Mouse (Mus musculus) cerebellum, adult 11 months (tissue): ENCODE results near the gene Fbxo41.

Source experiments
- DNase-seq: peaks from one replicate; pipeline ENCODE4 v3.0.0; 2022

Fbxo41 gene

GRCm38 (mm10) chr6:85502911-85503250 is at the start of gene Fbxo41:
Gene Fbxo41 (minus strand): TSS chr6:85502994.
- DNase-seq = peak; percentile 72

- DNase-seq = no peak
Observed at GRCm38 (mm10) chr6:85547642-85548041, 44.8 kb upstream of the Fbxo41 start.

GRCm38 (mm10) chr6:85544251-85544881 is 41.6 kb upstream of the Fbxo41 start:
- DNase-seq = peak; percentile 84

GRCm38 (mm10) chr6:85543351-85544175 is 40.8 kb upstream of the Fbxo41 start:
- DNase-seq = peak; percentile 44

GRCm38 (mm10) chr6:85522825-85523224 is 20.0 kb upstream of the Fbxo41 start:
- DNase-seq = peak; percentile 42

- DNase-seq = no peak
Observed at GRCm38 (mm10) chr6:85522026-85522425, 19.2 kb upstream of the Fbxo41 start.

- no peak for DNase-seq
Observed at GRCm38 (mm10) chr6:85518091-85518693, 15.4 kb upstream of the Fbxo41 start.

- DNase-seq = peak; percentile 96
Observed at GRCm38 (mm10) chr6:85515941-85516340, 13.1 kb upstream of the Fbxo41 start.

- peak; percentile 84 for DNase-seq
Observed at GRCm38 (mm10) chr6:85513531-85513910, 10.7 kb upstream of the Fbxo41 start, which contains the start of gene Egr4. Gene Egr4 (minus strand): TSS chr6:85513589.

GRCm38 (mm10) chr6:85512577-85513530 is 10.1 kb upstream of the Fbxo41 start:
- peak; percentile 41 for DNase-seq

GRCm38 (mm10) chr6:85512056-85512440 is 9.3 kb upstream of the Fbxo41 start:
- DNase-seq = peak; percentile 37

- peak; percentile 33 for DNase-seq
Observed at GRCm38 (mm10) chr6:85511286-85512055, 8.7 kb upstream of the Fbxo41 start.

- peak; percentile 73 for DNase-seq
Observed at GRCm38 (mm10) chr6:85510476-85510875, 7.7 kb upstream of the Fbxo41 start.

GRCm38 (mm10) chr6:85508602-85509001 is 5.8 kb upstream of the Fbxo41 start:
- no peak for DNase-seq

- DNase-seq = no peak
Observed at GRCm38 (mm10) chr6:85504908-85505307, 2.1 kb upstream of the Fbxo41 start.

- DNase-seq = peak; percentile 27
Observed at GRCm38 (mm10) chr6:85502103-85502910, 487 bp downstream of the Fbxo41 start.

- DNase-seq = peak; percentile 35
Observed at GRCm38 (mm10) chr6:85501571-85502102, 1.2 kb downstream of the Fbxo41 start.

- DNase-seq = no peak
Observed at GRCm38 (mm10) chr6:85500416-85500815, 2.4 kb downstream of the Fbxo41 start.

GRCm38 (mm10) chr6:85498147-85498546 is 4.6 kb downstream of the Fbxo41 start:
- no peak for DNase-seq

- DNase-seq = no peak
Observed at GRCm38 (mm10) chr6:85496976-85497375, 5.8 kb downstream of the Fbxo41 start.

- DNase-seq = no peak
Observed at GRCm38 (mm10) chr6:85491606-85492005, 11.2 kb downstream of the Fbxo41 start.
